Mouse (Mus musculus) right cerebral cortex, adult 2 months (tissue): ENCODE measurements at regions not wholly inside any gene's neighbourhood (a gene's known extent, or its start where the extent isn't known, plus 50 kb on each side); places are given as distances from the start of the nearest gene placed in this dataset.
A peak's percentile ranks its signal among the peaks of the same experiment; 100 is the strongest.

Experiments
- DNase-seq, 2 experiments: peaks; one replicate each; pipeline ENCODE4 v3.0.0; 2021 to 2022; ENCODE audit warnings: low spot score in 2 of 2

DNA sequence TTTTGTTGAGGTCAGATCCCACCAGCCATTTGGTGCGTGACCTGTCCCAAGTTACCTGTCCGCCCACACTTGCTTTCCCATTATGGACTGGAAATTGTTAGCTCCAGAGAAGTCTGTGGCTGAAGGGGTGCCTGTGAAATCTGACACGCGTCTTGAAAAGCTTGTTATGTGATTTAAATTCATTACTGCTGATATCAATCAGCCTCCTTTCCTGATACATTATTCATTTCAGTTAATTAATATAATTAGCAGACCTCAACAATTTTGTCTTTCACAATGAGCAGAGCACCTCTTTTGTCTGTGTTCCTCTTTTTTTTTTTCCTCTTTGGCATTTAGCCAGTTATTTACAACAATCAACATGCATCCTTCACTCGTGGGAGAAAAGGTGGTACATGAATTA is 58.6 kb upstream of the Grip1 start:
- no peak for DNase-seq

- no peak for DNase-seq
These were observed 65.7 kb upstream of the Grip1 start for GRCm38 (mm10) chr10:119387924-119388323.

DNA sequence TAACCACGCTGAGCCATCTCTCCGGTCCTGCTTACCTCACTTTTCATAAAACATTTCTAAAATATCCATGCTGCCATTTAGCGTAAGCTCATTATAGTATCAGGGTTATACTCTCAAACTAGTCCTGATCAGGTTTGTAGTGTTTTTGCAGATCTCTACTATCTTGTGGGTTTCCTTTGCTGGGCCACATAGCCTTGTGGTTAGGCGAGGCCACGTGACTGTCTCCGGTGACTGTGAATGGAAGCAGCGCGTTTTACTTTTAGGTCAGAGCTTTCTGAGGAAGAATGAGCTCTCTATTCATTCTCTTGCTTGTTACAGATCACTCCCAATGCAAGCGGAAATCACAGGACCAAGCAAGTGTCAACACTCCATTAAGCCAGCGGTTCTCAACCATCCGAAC is 71.4 kb upstream of the Grip1 start:
- DNase-seq, result no peak

DNA sequence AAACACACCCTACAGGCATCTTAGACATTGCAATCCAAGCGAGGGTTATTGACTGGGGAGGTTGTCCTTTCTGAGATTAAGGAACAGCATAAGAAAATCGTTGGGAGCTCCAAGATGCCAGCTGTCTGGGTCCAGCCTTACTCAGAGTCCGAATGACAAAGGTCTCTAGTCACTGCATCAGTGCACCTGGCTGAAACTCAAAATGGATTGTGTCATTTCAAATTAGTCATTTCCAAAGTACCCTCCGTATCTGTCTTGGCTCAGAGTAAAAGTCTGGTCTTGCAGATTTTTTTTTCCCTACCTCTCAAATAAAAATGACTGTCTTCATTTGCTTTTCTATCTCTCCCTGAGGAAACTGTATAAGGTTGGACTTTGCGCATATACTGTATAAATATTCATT is 85.1 kb upstream of the Grip1 start:
- DNase-seq, result no peak

DNA sequence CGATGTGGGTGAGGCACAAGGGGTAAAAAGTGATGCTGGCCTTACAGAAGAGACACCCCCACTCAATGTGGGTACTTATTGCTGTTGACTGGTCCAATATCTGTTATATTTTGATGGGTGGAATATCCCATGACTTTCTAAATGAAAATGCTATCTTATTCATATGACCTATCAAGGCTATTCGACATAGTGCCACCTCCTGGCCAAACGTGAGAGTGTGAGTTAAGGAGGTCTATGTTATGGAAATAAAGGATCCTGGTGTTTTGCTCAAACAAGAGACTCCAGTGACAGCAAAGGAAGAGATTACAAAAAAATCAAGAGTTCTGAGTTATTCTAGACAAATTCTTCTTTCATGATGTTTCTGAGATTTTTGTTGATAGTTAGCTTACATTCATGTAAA is 90.0 kb upstream of the Grip1 start:
- DNase-seq, result peak; percentile 46 to 53

- peak; percentile 7 to 16 for DNase-seq
These were observed 94.8 kb upstream of the Grip1 start for GRCm38 (mm10) chr10:119358730-119359292.

DNA sequence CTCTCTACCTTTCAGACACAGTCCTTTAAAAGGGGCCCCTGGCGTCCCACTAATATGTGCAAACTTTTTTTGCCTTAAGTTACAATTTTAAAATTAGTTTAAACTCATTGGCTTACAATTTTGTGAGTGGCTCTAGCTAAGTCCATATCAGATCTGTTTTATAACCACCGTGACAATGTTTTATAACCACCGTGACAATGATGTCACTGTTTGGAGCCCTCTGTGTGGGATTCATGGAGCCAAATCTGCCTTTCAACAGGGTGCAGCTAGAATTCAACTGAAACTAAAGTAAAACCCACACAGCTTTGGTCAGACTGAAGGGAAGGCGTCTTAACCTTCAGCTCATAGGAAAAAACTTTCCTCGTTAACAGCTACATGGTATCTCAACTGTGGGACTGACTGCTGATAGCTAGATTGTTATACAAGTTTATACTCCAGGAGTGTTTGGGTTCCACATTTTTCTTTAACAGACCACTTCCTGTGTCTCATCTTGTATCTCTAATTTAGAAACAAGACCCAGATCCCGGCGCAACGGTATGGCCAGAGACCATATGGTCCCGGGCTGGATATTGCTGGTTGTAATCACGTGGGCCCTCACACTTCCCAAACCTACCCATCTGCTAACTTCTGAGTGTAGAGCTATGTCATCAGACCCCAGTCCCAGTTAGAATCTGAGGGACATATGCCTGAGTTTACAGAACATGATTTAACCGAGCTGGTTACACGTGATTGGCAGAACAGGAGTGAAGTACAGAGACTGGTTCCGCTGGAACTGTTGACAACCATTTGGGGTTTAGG is 102.7 kb upstream of the Cand1 start:
- DNase-seq, result peak in 1 of 2 experiments; percentile 18

DNA sequence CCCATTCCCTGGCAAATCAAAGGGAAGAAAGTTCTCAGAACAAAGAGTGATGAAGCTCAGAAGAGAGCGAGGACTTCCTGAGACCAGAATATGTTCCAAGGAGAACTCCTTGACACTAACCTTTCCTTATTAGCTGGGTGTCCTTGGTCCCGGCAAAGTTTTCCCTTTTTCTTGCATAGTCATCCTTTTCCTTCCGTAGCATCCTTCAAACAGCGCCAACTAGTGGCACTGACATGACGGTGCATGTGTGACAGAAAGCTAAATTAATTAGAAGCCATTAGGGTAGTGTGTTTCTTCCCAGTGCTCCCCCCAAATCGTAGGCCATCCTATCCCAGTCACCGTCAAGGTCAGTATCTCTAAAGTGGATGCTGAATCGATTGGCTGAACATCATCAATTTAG is 100.5 kb upstream of the Cand1 start:
- no peak for DNase-seq

- no peak for DNase-seq
These were observed 87.1 kb upstream of the Cand1 start for GRCm38 (mm10) chr10:119326912-119327311.

- DNase-seq, result no peak
These were observed 80.1 kb upstream of the Cand1 start for GRCm38 (mm10) chr10:119319953-119320352.

GRCm38 (mm10) chr10:119318416-119318815 is 78.6 kb upstream of the Cand1 start:
- peak; percentile 24 to 32 for DNase-seq

- no peak for DNase-seq
These were observed 71.7 kb upstream of the Cand1 start for GRCm38 (mm10) chr10:119311578-119311977.

DNA sequence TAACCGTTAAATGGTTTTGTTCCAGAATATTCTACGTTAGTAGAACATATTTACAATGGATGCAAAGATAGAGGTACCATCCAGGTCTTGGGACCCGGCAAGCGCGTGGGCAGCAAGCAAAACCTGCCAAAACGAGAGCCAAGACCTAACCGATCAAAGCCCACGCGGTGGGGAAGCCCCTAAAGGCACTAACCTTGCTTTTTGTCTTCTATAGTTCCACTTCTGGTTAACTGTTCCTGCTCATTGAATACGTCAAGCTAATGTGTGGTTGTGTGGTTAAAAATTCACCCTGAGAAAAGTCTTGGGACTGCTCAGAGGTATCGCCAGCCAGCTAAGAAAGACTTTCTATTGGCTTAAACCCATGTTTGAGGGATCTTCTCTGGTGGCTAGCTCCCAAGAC is 55.9 kb upstream of the Cand1 start:
- DNase-seq, result no peak

DNA sequence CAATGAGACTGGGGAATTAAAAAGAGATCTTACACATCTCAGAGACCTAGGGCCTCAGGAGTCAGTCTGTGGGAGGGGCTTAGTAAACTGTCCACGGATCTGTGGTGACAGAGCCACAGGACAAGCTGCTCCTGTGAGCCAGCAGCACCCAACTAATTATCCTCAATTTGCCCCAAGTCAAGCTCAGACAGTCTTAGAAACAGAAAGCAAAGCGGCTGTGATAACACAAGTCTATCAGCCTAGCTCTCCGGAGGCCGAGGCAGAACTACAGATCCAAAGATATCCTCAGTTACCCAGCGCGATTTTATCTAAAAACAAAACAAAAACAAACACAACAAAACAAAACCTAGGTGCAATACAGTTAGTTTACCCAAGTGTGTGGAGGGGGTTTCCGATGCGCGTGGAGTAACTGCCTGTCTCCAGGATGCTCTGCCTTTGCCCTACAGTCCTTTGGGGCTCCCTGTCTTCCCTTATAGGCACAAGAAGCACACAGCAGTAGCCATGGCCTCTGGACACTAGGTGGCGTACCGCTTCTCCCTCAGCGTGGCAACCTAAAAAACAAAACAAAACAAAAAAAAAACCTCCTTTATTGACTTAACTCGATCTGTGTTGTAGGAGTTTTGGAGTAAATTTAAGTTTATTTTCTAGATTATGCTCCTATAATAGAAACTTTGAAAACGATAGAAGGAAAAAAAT is 54.7 kb upstream of the Cand1 start:
- peak; percentile 56 to 64 for DNase-seq

- no peak for DNase-seq
These were observed 53.5 kb upstream of the Cand1 start for GRCm38 (mm10) chr10:119293372-119293771.
